Mouse (Mus musculus) intestine, embryonic 16.5 days (tissue): ENCODE data around the gene Nkx2-5. TPM values are rescaled to one million over a fixed set of nuclear protein-coding genes. Genes with fewer than 3 reads are reported as not detected.

Experiments
- ATAC-seq: fragments of 200-750 bp; cut with Nextera tagmentation; 2 replicates; pipeline ENCODE4 v1.8.0; 2017; ENCODE audit warnings: moderate TSS enrichment, moderate library complexity
- H3K27ac ChIP-seq: fragments of 300-500 bp; sonication (generic); 2 replicates; pipeline ENCODE4 v1.5.1; 2014; ENCODE audit warnings: mild to moderate bottlenecking, low read length
- H3K27me3 ChIP-seq: fragments of 300-500 bp; sonication (generic); replicated peaks from 2 replicates; pipeline ENCODE4 v1.6.1; 2014; ENCODE audit warnings: low read length, control low read depth, mixed read lengths; ENCODE audit not compliant: control insufficient read depth, insufficient read depth
- H3K36me3 ChIP-seq: fragments of 300-500 bp; sonication (generic); 2 replicates; pipeline ENCODE4 v1.6.1; 2014; ENCODE audit warnings: low read length, control low read depth; ENCODE audit not compliant: control insufficient read depth, insufficient read depth
- H3K4me1 ChIP-seq: fragments of 300-500 bp; sonication (generic); 2 replicates; pipeline ENCODE4 v1.6.1; 2014; ENCODE audit warnings: low read length, control low read depth, mixed read lengths; ENCODE audit not compliant: control insufficient read depth, insufficient read depth
- H3K4me2 ChIP-seq: fragments of 300-500 bp; sonication (generic); 2 replicates; pipeline ENCODE4 v1.6.1; 2014; ENCODE audit warnings: low read depth, low read length, control low read depth
- H3K4me3 ChIP-seq: fragments of 300-500 bp; sonication (generic); 2 replicates; pipeline ENCODE4 v1.5.1; 2014; ENCODE audit warnings: mild to moderate bottlenecking, low read length
- H3K9ac ChIP-seq: fragments of 300-500 bp; sonication (generic); 2 replicates; pipeline ENCODE4 v1.6.1; 2014; ENCODE audit warnings: low read depth, low read length
- H3K9me3 ChIP-seq: fragments of 300-500 bp; sonication (generic); 2 replicates; pipeline ENCODE4 v1.6.1; 2016; ENCODE audit warnings: low read length, control low read depth; ENCODE audit not compliant: control insufficient read depth
- WGBS: fragments of 180-500 bp; shearing (Covaris S2); extraction: QIAGEN DNeasy Blood & Tissue Kit; methylation state at CpG from one replicate; pipeline ENCODE4 v1.1.7; 2014; 5-methylcytosine and 5-hydroxymethylcytosine counted together
- polyA plus RNA-seq: library from polyadenylated mRNA; unstranded; fragments of >200 nt; fragmentation: Nextera tagmentation; extraction: Ambion mirVana; gene quantifications from 2 replicates; pipeline ENCODE4 v1.2.1, GENCODE M21; 2015

The Nkx2-5 gene
- polyA plus RNA-seq, 1 experiment from 2014 or later: 0.09 TPM

DNA sequence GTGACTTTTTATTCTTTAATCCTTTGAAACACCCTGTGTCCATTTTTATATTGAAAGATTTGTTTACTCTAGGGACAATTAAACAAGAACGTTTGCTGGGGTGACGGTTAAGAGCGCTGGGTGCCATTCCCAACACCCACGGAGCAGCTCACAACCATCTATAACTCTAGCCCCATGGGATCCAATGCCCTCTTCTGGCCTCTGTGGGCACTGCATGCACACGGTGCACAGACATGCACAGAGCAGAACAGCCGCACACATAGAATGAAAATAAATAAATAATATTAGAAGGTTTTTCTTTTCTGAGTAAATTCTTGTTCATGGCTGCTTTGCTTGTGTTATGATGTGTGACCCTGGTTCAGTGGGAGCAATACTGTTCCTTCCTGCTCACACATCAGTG, 34.4 kb upstream of the Nkx2-5 start:
- Histone ChIP-seq H3K27ac (no peak overlapping the region), H3K9ac (no peak overlapping the region), H3K4me3 (no peak overlapping the region), H3K36me3 (no peaks in the 10 kb centered on the region), H3K9me3 (no peaks in the 10 kb centered on the region), H3K4me2 (no peak overlapping the region), H3K4me1 (peaks cover 4% of the 10 kb centered on the region), H3K27me3 (no peaks in the 10 kb centered on the region)
- 91% methylated on average over 6 of the region's 6 CpGs for WGBS
- ATAC-seq: no peak

DNA sequence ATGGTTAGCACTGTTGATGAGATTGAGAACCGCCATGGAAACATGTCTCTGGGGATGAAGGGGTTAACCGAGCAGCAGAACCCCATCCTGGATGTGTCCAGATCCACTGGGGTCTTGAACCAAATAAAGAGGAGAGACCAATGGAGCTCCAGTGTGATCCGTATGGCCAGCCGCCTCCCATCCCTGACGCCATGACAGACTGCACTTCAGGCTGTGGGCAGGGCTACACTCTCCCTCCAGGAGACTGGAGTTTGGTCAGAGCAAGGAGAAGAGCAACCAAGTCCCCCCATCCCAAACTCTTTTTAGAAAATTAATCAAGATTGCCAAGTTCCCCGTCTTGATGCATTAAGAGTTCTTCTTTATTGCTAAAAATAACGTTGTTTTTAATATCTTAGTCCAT, 33.1 kb upstream of the Nkx2-5 start:
- Histone ChIP-seq H3K4me2 (no peak overlapping the region), H3K4me3 (no peak overlapping the region), H3K27ac (no peak overlapping the region), H3K9ac (no peak overlapping the region), H3K36me3 (no peaks in the 10 kb centered on the region), H3K4me1 (no peaks in the 10 kb centered on the region), H3K9me3 (no peaks in the 10 kb centered on the region), H3K27me3 (no peaks in the 10 kb centered on the region)
- 74% methylated on average over 7 of the region's 7 CpGs for WGBS
- ATAC-seq: no peak

DNA sequence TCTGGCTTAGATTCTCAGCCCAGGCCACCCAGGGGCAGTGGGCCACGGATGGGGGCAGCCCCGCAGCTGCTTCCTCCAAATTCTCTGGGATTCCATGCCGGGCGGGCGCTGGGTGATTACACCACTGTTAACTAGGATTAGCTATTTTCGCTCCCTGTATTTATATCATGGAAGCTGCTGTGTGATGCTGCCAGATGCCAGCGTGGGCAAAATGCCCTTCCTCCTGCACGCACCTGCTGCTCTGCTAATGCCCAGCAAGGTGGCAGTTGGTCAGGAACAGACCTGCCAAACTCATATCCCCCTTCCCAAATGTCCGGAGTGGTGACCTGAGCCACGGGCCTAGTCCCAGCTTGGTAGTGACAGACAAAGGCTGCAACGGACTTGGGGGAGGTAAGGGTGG, 29.7 kb upstream of the Nkx2-5 start:
- H3K27ac ChIP-seq: no peak overlapping the region
- WGBS: 80% methylated on average over 11 of the region's 11 CpGs

DNA sequence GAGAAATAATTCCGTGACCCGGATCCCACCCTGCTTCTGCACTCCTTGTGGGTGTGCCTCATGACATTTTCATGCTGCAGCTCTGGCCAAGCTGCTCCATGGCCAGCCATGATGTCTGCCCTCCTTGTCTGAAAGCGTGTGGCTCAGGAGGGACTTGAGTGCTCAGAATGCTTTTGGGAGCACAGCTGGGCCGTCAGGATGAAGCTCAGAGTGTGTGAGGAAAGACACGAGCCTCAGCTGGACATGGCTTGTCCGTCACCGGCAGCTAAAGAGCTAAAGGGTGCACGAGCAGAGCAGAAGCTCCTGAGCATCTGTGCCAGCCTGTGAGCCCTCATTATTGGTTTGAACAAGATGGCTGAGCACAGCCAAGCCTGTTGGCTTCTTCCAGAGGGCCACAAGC, 28.7 kb upstream of the Nkx2-5 start:
- Histone ChIP-seq H3K9ac (no peak overlapping the region), H3K27me3 (no peaks in the 10 kb centered on the region), H3K9me3 (no peaks in the 10 kb centered on the region), H3K4me1 (no peaks in the 10 kb centered on the region), H3K4me2 (no peak overlapping the region), H3K36me3 (no peaks in the 10 kb centered on the region), H3K27ac (no peak overlapping the region), H3K4me3 (no peak overlapping the region)
- no peak for ATAC-seq
- WGBS: 75% methylated on average over 8 of the region's 8 CpGs

More for the DNA sequence above, 29.7 kb upstream of the Nkx2-5 start:
- Histone ChIP-seq H3K27me3 (no peaks in the 10 kb centered on the region), H3K9ac (no peak overlapping the region), H3K36me3 (no peaks in the 10 kb centered on the region), H3K4me2 (no peak overlapping the region), H3K4me1 (no peaks in the 10 kb centered on the region), H3K4me3 (no peak overlapping the region), H3K9me3 (no peaks in the 10 kb centered on the region)
- no peak for ATAC-seq

DNA sequence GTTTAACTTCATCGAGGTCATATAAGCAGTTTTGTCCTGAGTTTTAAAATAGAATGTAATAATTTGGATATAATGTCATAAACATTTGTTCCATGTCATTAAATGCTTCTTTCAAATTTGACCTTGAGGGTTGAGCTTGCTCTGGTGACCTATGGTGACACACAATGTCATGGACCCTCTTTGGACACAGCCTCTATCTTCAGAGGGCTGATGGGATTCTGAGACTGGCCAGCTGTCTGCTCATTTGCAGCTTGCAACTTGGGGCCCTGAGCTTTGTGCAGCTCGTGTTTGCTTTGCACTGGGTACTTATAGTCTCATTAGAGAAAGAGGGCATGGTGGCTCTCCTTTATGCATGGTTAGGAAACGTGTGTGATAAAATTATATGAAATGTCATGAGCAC, 28.1 kb upstream of the Nkx2-5 start:
- H3K9me3 ChIP-seq: no peaks in the 10 kb centered on the region
- H3K27me3 ChIP-seq: no peaks in the 10 kb centered on the region
- H3K36me3 ChIP-seq: no peaks in the 10 kb centered on the region
- H3K4me1 ChIP-seq: no peaks in the 10 kb centered on the region
- H3K4me3 ChIP-seq: no peak overlapping the region
- H3K27ac ChIP-seq: no peak overlapping the region
- ATAC-seq: no peak
- no peak overlapping the region for H3K4me2 ChIP-seq
- WGBS: 64% methylated on average over 3 of the region's 3 CpGs
- H3K9ac ChIP-seq: no peak overlapping the region

DNA sequence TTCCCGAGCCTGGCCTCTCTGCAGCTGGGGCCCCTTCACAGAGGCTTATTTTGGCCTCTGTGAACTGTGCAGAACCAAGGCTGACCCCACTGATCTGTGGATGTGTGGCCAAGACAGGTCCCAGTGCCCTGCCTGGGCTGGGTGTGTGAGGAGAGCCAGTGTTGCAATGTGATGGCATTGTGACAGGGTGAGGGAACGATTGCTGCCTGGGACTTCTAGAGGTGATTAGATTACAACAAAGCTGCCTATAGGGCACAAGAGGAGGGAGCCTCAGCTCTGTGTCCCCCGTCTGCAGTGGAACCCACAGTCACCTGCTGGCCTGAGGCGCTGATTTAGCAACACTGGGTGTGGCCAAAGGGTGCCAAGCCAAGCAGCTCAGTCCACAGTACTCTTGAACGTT, 23.9 kb upstream of the Nkx2-5 start:
- Histone ChIP-seq H3K9ac (no peak overlapping the region), H3K4me3 (no peak overlapping the region), H3K27ac (no peak overlapping the region), H3K4me2 (no peak overlapping the region), H3K9me3 (no peaks in the 10 kb centered on the region), H3K4me1 (no peaks in the 10 kb centered on the region), H3K27me3 (no peaks in the 10 kb centered on the region), H3K36me3 (no peaks in the 10 kb centered on the region)
- peak; percentile 90 for ATAC-seq
- 29% methylated on average over 5 of the region's 5 CpGs for WGBS

DNA sequence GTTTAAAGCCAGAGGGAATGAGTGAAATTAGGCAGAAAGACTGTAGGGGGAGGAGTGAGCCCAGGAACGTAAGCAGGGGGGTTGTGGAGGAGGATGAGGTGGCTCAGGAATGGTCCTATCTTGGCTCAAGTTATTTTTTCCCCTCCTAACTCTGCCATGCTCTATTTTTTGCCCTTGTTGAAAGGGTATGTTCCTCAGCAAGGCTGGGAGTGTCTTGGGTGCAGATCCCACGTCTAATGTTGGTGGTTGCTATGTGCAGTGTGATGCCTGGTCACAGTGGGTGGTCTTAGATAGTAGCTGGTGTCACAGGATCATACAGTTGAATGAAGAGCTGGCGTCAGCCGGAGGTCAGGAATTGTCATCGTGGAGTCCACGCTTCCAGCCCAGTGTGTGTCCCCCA, 20.3 kb upstream of the Nkx2-5 start:
- H3K4me3 ChIP-seq: no peak overlapping the region
- WGBS: 73% methylated on average over 6 of the region's 6 CpGs
- no peak overlapping the region for H3K9ac ChIP-seq
- ATAC-seq: no peak
- no peaks in the 10 kb centered on the region for H3K36me3 ChIP-seq
- H3K9me3 ChIP-seq: 0 out of 2 replicates have a peak, but pooled peaks cover 3% of the 10 kb centered on the region
- no peak overlapping the region for H3K4me2 ChIP-seq
- no peaks in the 10 kb centered on the region for H3K4me1 ChIP-seq
- no peak overlapping the region for H3K27ac ChIP-seq
- peaks cover 4% of the 10 kb centered on the region; the same call in 1 of the 2 replicates for H3K27me3 ChIP-seq

DNA sequence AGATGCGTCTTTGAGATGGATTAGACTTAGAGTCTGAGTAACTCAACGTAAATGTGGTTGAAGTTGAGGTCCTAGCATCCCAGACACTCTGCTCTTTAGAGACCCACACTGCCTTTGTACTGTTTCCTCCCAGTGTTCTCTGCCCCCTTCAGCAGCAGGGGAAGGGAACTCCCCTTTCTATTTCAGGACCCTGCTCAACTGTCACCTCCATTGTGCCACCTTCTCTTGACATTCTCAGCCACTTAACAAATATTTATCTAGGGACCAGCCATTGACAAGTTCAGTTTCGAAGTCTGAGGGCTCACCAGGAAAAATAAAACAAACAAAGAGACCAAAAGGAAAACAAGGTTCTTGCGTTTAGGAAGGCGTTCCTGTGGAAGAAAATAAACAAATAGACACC, 19.5 kb upstream of the Nkx2-5 start:
- 29% methylated on average over 5 of the region's 5 CpGs for WGBS
- no peak overlapping the region for H3K27ac ChIP-seq
- ATAC-seq: no peak
- H3K9ac ChIP-seq: no peak overlapping the region
- peaks cover 9% of the 10 kb centered on the region for H3K27me3 ChIP-seq
- H3K4me1 ChIP-seq: no peaks in the 10 kb centered on the region
- H3K36me3 ChIP-seq: no peaks in the 10 kb centered on the region
- 0 out of 2 replicates have a peak, but pooled peaks cover 3% of the 10 kb centered on the region for H3K9me3 ChIP-seq
- H3K4me2 ChIP-seq: no peak overlapping the region
- no peak overlapping the region for H3K4me3 ChIP-seq

DNA sequence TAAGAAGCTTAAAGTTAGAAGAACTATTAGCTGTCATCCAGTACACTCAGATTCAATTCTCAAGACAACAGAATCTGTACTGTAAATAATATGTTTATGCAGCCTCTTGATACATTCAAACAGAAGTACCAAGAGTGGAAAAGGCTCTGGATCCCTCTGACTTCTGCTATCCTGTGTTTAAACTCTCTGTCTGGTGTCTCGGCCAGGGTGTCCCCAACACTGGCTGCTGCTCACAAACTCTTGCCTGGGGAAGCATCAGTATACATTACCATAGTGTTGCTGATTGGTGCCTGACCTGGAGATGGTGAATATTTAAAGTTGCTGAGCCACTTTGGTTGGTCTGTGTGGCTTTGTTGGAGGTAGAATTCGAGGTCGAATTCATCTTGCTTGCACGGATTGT, 17.0 kb upstream of the Nkx2-5 start:
- Histone ChIP-seq H3K4me2 (no peak overlapping the region), H3K9me3 (0 out of 2 replicates have a peak, but pooled peaks cover 3% of the 10 kb centered on the region), H3K27me3 (peaks cover 27% of the 10 kb centered on the region), H3K4me1 (no peaks in the 10 kb centered on the region), H3K9ac (no peak overlapping the region), H3K4me3 (no peak overlapping the region), H3K36me3 (no peaks in the 10 kb centered on the region), H3K27ac (no peak overlapping the region)
- 57% methylated on average over 4 of the region's 4 CpGs for WGBS
- no peak for ATAC-seq

DNA sequence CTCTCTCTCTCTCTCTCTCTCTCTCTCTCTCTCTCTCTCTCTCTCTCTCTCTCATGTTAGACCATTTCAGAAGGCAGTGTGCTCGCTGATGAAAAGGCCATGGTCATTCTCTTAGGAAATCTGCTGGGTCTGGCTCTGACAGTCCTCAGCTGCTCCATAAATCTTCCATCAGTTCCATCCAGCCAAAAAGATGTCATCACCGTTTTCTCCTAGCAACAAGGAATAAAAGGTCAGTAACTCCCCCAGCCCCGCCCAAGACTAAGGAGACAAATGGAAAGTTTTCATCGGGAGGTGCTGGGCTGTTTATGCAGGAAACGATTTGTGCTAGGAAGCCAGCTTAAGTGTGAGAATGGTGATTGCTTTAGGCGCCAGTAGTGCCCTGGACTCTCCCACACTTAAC, 16.6 kb upstream of the Nkx2-5 start:
- H3K4me3 ChIP-seq: no peak overlapping the region
- H3K9ac ChIP-seq: no peak overlapping the region
- H3K36me3 ChIP-seq: no peaks in the 10 kb centered on the region
- 0 out of 2 replicates have a peak, but pooled peaks cover 3% of the 10 kb centered on the region for H3K9me3 ChIP-seq
- no peaks in the 10 kb centered on the region for H3K4me1 ChIP-seq
- WGBS: 13% methylated on average over 6 of the region's 6 CpGs
- no peak for ATAC-seq
- no peak overlapping the region for H3K4me2 ChIP-seq
- no peak overlapping the region for H3K27ac ChIP-seq
- peaks cover 31% of the 10 kb centered on the region for H3K27me3 ChIP-seq
